Mouse (Mus musculus) duodenum, adult 2 months (tissue): Measurements from ENCODE around the gene Slamf6. TPM values are rescaled to one million over a fixed set of nuclear protein-coding genes. Genes with fewer than 3 reads are reported as not detected.

Source experiments
- polyA plus RNA-seq: library from polyadenylated mRNA; depleted of rRNA; stranded (reverse); fragments of >200 nt; gene quantifications from 2 replicates; pipeline ENCODE4 v1.2.3, GENCODE M21; 2012; ENCODE audit warnings: low replicate concordance; rRNA removed

Slamf6 gene
- polyA plus RNA-seq, result 0.12 and 0.18 TPM in 2 replicates

GRCm38 (mm10) chr1:171917305-171918039 is at the start of gene Slamf6:
Gene Slamf6, plus strand, starts transcription at chr1:171917515.

GRCm38 (mm10) chr1:171895364-171895763 is 22.0 kb upstream of the Slamf6 start, which contains the start of gene Gm10521:
Gene Gm10521, plus strand, starts transcription at chr1:171895664.

Other genes starting within 250 kb of the Slamf6 start
- 1.5 and 2.3 TPM in 2 replicates for gene Cd48, start 235.5 kb upstream of the Slamf6 start, polyA plus RNA-seq
- 0.07 TPM in 1 of 2 replicates, not detected in the other for gene Slamf1, start 150.4 kb upstream of the Slamf6 start, polyA plus RNA-seq
- 0.52 and 0.55 TPM in 2 replicates for gene Cd84, start 77.8 kb upstream of the Slamf6 start, polyA plus RNA-seq
- gene Gm10521, start 21.9 kb upstream of the Slamf6 start, polyA plus RNA-seq, result 0.06 and 0.44 TPM in 2 replicates
- 1.4 and 1.9 TPM in 2 replicates for gene Vangl2, start 110.9 kb downstream of the Slamf6 start, polyA plus RNA-seq
- 0.12 and 0.34 TPM in 2 replicates for gene Nhlh1, start 140.1 kb downstream of the Slamf6 start, polyA plus RNA-seq
- 23.1 and 31.4 TPM in 2 replicates for gene Copa, start 165.0 kb downstream of the Slamf6 start, polyA plus RNA-seq
- 57.8 and 94.6 TPM in 2 replicates for gene Ncstn, start 165.3 kb downstream of the Slamf6 start, polyA plus RNA-seq
- 85.1 and 98.8 TPM in 2 replicates for gene Pex19, start 209.2 kb downstream of the Slamf6 start, polyA plus RNA-seq
- 18.4 and 23.4 TPM in 2 replicates for gene Dcaf8, start 230.6 kb downstream of the Slamf6 start, polyA plus RNA-seq